Comparison of ENCODE assay signal across 25 mouse cellular contexts in the genomic region with DNA sequence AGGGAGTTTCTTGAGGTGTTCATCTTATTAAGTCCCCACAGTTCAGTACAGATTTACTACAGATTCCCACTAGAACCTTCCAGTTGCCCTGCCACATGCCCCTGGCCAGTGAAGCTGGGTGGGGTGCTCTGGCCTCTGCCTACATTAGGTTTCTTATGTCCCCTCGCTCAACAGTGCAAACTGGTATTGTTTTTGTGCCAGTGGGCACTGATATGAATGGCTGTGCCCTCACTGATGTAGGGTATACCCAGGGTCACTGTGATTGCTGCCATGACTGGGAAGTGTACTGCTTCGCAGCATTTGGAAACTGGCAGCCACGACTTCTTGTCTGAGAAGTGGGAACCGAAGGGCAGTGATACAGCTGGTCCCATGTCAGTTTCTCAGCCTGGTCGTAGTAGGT.
"Had no signal": no experiment of that assay in that cellular context is flagged by ENCODE, and none has a peak within 500 bp of the region (broad histone marks: within the 10 kb centered on the region; RNA-seq: fewer than 3 reads in every experiment).

No protein-coding gene starts in this region.

- ATAC-seq: hindbrain, embryonic 16.5 days; inflammation-experienced regulatory T-cells, adult 6 months; liver, embryonic 12.5 days had no signal

- H3K36me3 ChIP-seq: heart, embryonic 13.5 days; heart, embryonic 15.5 days; liver, embryonic 12.5 days had no signal

- H3K4me3 ChIP-seq: gastrocnemius, adult 2 months; heart, adult 2 months; heart, embryonic 13.5 days; heart, embryonic 15.5 days; hindbrain, embryonic 10.5 days; hindbrain, embryonic 12.5 days; limb, embryonic 13.5 days; limb, embryonic 15.5 days; liver, embryonic 12.5 days had no signal

- H3K9ac ChIP-seq: heart, embryonic 13.5 days; heart, embryonic 15.5 days; hindbrain, embryonic 12.5 days; hindbrain, embryonic 14.5 days; limb, embryonic 13.5 days; limb, embryonic 15.5 days; liver, embryonic 12.5 days; liver, embryonic 14.5 days had no signal

- H3K9me3 ChIP-seq: heart, embryonic 13.5 days; heart, embryonic 15.5 days; hindbrain, embryonic 10.5 days; hindbrain, embryonic 12.5 days; limb, embryonic 13.5 days; limb, embryonic 15.5 days; liver, embryonic 12.5 days had no signal

- DNase-seq: gastrocnemius, adult 2 months; gastrocnemius, postnatal 10 days; gastrocnemius, postnatal 25 days; heart, adult 2 months; heart, postnatal 14 days; heart, postnatal 36 days; kidney, adult 18-20 months; kidney, adult 8-10 months; kidney, postnatal 14 days; kidney, postnatal 36 days; layer of hippocampus, adult 9-11 months; layer of hippocampus, postnatal 36 days; left cerebral cortex, postnatal 4 days had no signal

- H3K27ac ChIP-seq: gastrocnemius, adult 2 months; heart, adult 2 months; heart, embryonic 13.5 days; heart, embryonic 15.5 days; hindbrain, embryonic 10.5 days; hindbrain, embryonic 12.5 days; hindbrain, embryonic 14.5 days; limb, embryonic 15.5 days; liver, embryonic 12.5 days; liver, embryonic 14.5 days had no signal

- H3K4me1 ChIP-seq: liver, embryonic 12.5 days had no signal

- H3K27me3 ChIP-seq: heart, embryonic 13.5 days; heart, embryonic 15.5 days; hindbrain, embryonic 12.5 days; limb, embryonic 13.5 days; limb, embryonic 15.5 days; liver, embryonic 12.5 days had no signal

- H3K4me2 ChIP-seq: heart, embryonic 11.5 days; heart, embryonic 13.5 days; heart, embryonic 15.5 days; hindbrain, embryonic 12.5 days; hindbrain, embryonic 14.5 days; limb, embryonic 13.5 days; limb, embryonic 15.5 days; liver, embryonic 12.5 days had no signal
